Mouse (Mus musculus): ENCODE measurements around the gene Ntn4. TPM values are rescaled to one million over a fixed set of nuclear protein-coding genes. Genes with fewer than 3 reads are reported as not detected.

Gene Ntn4
- total and polyA plus RNA-seq, 2 experiments from 2014 or later, result 0.64 to 5.2 TPM

GRCm38 (mm10) chr10:93633563-93633962 lies 6.9 kb upstream of the Ntn4 start:
- no peak overlapping the region for H3K9ac ChIP-seq (replicated peaks; ENCODE audit: low read length, poor library complexity, severe bottlenecking)
- TF ChIP-seq CTCF (IDR thresholded peaks at IDR 0.05), result no peak
- no peak for ATAC-seq (ENCODE audit: low FRiP score)
- H3K4me1 ChIP-seq (ENCODE audit: insufficient read depth, low read length), result no peaks in the 10 kb centered on the region
- WGBS, result 89% methylated on average over 5 of the region's 5 CpGs
- peak; percentile 62 for DNase-seq (ENCODE audit: low spot score)
- H3K9me3 ChIP-seq (ENCODE audit: low read length), result no peaks in the 10 kb centered on the region
- H3K4me2 ChIP-seq (ENCODE audit: low read depth, low read length, poor library complexity, severe bottlenecking), result no peak overlapping the region
- H3K27me3 ChIP-seq (ENCODE audit: insufficient read depth, low read length), result no peaks in the 10 kb centered on the region
- no peak overlapping the region for H3K4me3 ChIP-seq (ENCODE audit: low read depth, low read length)
- H3K27ac ChIP-seq (ENCODE audit: low read depth, low read length), result no peak overlapping the region
- no peaks in the 10 kb centered on the region for H3K36me3 ChIP-seq (ENCODE audit: insufficient read depth, low read length)

GRCm38 (mm10) chr10:93633971-93634370 lies 6.5 kb upstream of the Ntn4 start:
- no peak for DNase-seq (ENCODE audit: low spot score)
- Histone ChIP-seq H3K9me3 (ENCODE audit: low read length) (no peaks in the 10 kb centered on the region), H3K9ac (replicated peaks; ENCODE audit: low read length, poor library complexity, severe bottlenecking) (no peak overlapping the region), H3K27ac (ENCODE audit: low read depth, low read length) (no peak overlapping the region), H3K27me3 (ENCODE audit: insufficient read depth, low read length) (no peaks in the 10 kb centered on the region), H3K4me1 (ENCODE audit: insufficient read depth, low read length) (no peaks in the 10 kb centered on the region), H3K36me3 (ENCODE audit: insufficient read depth, low read length) (no peaks in the 10 kb centered on the region), H3K4me3 (ENCODE audit: low read depth, low read length) (no peak overlapping the region), H3K4me2 (ENCODE audit: low read depth, low read length, poor library complexity, severe bottlenecking) (no peak overlapping the region)
- ATAC-seq (ENCODE audit: low FRiP score), result no peak
- TF ChIP-seq CTCF (IDR thresholded peaks at IDR 0.05), result no peak
- 93% methylated on average over 2 of the region's 2 CpGs for WGBS

GRCm38 (mm10) chr10:93635941-93636340 lies 4.5 kb upstream of the Ntn4 start:
- H3K4me2 ChIP-seq (ENCODE audit: low read depth, low read length, poor library complexity, severe bottlenecking), result no peak overlapping the region
- no peaks in the 10 kb centered on the region for H3K4me1 ChIP-seq (ENCODE audit: insufficient read depth, low read length)
- no peaks in the 10 kb centered on the region for H3K27me3 ChIP-seq (ENCODE audit: insufficient read depth, low read length)
- H3K27ac ChIP-seq (ENCODE audit: low read depth, low read length), result no peak overlapping the region
- no peak overlapping the region for H3K4me3 ChIP-seq (ENCODE audit: low read depth, low read length)
- H3K36me3 ChIP-seq (ENCODE audit: insufficient read depth, low read length), result no peaks in the 10 kb centered on the region
- no peak for TF ChIP-seq CTCF (IDR thresholded peaks at IDR 0.05)
- 26% methylated on average over 9 of the region's 9 CpGs for WGBS
- DNase-seq (ENCODE audit: low spot score) (peak; percentile 76), ATAC-seq (ENCODE audit: low FRiP score) (no peak)
- H3K9ac ChIP-seq (replicated peaks; ENCODE audit: low read length, poor library complexity, severe bottlenecking), result no peak overlapping the region
- no peaks in the 10 kb centered on the region for H3K9me3 ChIP-seq (ENCODE audit: low read length)

GRCm38 (mm10) chr10:93640953-93641820 lies 706 bp downstream of the Ntn4 start:
- peak; percentile 67 for ATAC-seq (ENCODE audit: low FRiP score)
- Histone ChIP-seq H3K4me2 (ENCODE audit: low read depth, low read length, poor library complexity, severe bottlenecking) (peak overlapping the region; percentile 96), H3K4me3 (ENCODE audit: low read depth, low read length) (peak overlapping the region; percentile 62), H3K9ac (replicated peaks; ENCODE audit: low read length, poor library complexity, severe bottlenecking) (peak overlapping the region; percentile 66), H3K27ac (ENCODE audit: low read depth, low read length) (0 out of 2 replicates have a peak overlapping the region, but pooled peaks have one; percentile 34), H3K36me3 (ENCODE audit: insufficient read depth, low read length) (no peaks in the 10 kb centered on the region), H3K9me3 (ENCODE audit: low read length) (no peaks in the 10 kb centered on the region), H3K27me3 (ENCODE audit: insufficient read depth, low read length) (no peaks in the 10 kb centered on the region), H3K4me1 (ENCODE audit: insufficient read depth, low read length) (no peaks in the 10 kb centered on the region)
- WGBS, result under 1% methylated on average over 43 of the region's 73 CpGs
- no peak for DNase-seq (ENCODE audit: low spot score)
- TF ChIP-seq CTCF (IDR thresholded peaks at IDR 0.05), result no peak

GRCm38 (mm10) chr10:93641821-93642746 lies 1.6 kb downstream of the Ntn4 start:
- H3K27me3 ChIP-seq (ENCODE audit: insufficient read depth, low read length), result no peaks in the 10 kb centered on the region
- peak overlapping the region; percentile 66 for H3K9ac ChIP-seq (replicated peaks; ENCODE audit: low read length, poor library complexity, severe bottlenecking)
- ATAC-seq (ENCODE audit: low FRiP score) (peak; percentile 73; the same call in 1 of the 2 replicates), DNase-seq (ENCODE audit: low spot score) (peak; percentile 37)
- peak overlapping the region; percentile 62 for H3K4me3 ChIP-seq (ENCODE audit: low read depth, low read length)
- TF ChIP-seq CTCF (IDR thresholded peaks at IDR 0.05), result no peak
- WGBS, result 2% methylated on average over 31 of the region's 32 CpGs
- no peaks in the 10 kb centered on the region for H3K36me3 ChIP-seq (ENCODE audit: insufficient read depth, low read length)
- H3K27ac ChIP-seq (ENCODE audit: low read depth, low read length), result no peak overlapping the region
- no peaks in the 10 kb centered on the region for H3K4me1 ChIP-seq (ENCODE audit: insufficient read depth, low read length)
- peak overlapping the region; percentile 96 for H3K4me2 ChIP-seq (ENCODE audit: low read depth, low read length, poor library complexity, severe bottlenecking)
- H3K9me3 ChIP-seq (ENCODE audit: low read length), result no peaks in the 10 kb centered on the region

All from midbrain, postnatal 0 days (tissue).